Comparison of ENCODE assay signal across 20 mouse cellular contexts in the genomic region with DNA sequence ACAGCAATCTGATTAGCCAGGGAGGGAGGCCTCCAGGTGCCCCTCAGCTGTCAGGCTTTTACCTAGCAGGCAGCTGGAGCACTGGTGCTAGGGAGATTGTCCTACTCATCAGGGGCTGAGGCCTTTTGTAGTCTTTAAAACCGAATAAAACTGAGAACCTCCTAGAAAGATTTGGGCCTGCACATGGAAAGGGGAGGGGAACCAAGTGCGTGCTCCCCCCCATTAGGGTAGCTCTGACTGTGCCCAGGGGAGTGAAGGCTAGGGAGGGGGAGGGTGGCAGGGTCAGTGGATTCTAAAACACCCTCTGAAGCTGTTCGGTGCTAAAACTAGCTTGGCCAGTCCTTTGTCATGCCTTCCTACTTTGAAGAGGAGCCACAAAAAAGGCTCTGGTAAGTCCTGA. TPM values are rescaled to one million over a fixed set of nuclear protein-coding genes. Genes with fewer than 3 reads are reported as not detected.
DNase-seq lines count a peak whose midpoint lies in the region; ATAC-seq and TF ChIP-seq lines count a peak whose summit lies in the region.
"Had no signal": no experiment of that assay in that cellular context is flagged by ENCODE, and none has a peak within 500 bp of the region (broad histone marks: within the 10 kb centered on the region; RNA-seq: fewer than 3 reads in every experiment).

No protein-coding gene starts in this region.

- H3K27me3 ChIP-seq in forebrain, embryonic 10.5 days (ENCODE audit: poor library complexity, severe bottlenecking): peaks cover 5% of the 10 kb centered on the region; the same call in 1 of the 2 replicates
- no peaks in the 10 kb centered on the region for H3K27me3 ChIP-seq in forebrain, embryonic 16.5 days (replicated peaks; ENCODE audit: control insufficient read depth, insufficient read depth, low read length)
- peaks cover 7% of the 10 kb centered on the region; the same call in 1 of the 2 replicates for H3K27me3 ChIP-seq in hindbrain, embryonic 10.5 days (ENCODE audit: insufficient read depth, poor library complexity, severe bottlenecking)
- H3K27me3 ChIP-seq in hindbrain, postnatal 0 days (ENCODE audit: insufficient read depth, low read length): no peaks in the 10 kb centered on the region
- no peaks in the 10 kb centered on the region for H3K27me3 ChIP-seq in hindbrain, embryonic 12.5 days
- no peaks in the 10 kb centered on the region for H3K27me3 ChIP-seq in midbrain, embryonic 15.5 days (replicated peaks)
- H3K27me3 ChIP-seq: intestine, embryonic 15.5 days; limb, embryonic 15.5 days had no signal

- TF ChIP-seq CTCF in hindbrain, postnatal 0 days (IDR thresholded peaks at IDR 0.05; ENCODE audit: low read depth): no peak

- H3K4me2 ChIP-seq in forebrain, embryonic 16.5 days (ENCODE audit: low read length): no peak overlapping the region
- no peak overlapping the region for H3K4me2 ChIP-seq in hindbrain, postnatal 0 days (ENCODE audit: low read depth, low read length)
- H3K4me2 ChIP-seq in hindbrain, embryonic 12.5 days (replicated peaks): no peak overlapping the region
- no peak overlapping the region for H3K4me2 ChIP-seq in midbrain, embryonic 15.5 days
- H3K4me2 ChIP-seq: embryonic facial prominence, embryonic 13.5 days; intestine, embryonic 15.5 days; limb, embryonic 15.5 days had no signal

- no peaks in the 10 kb centered on the region for H3K9me3 ChIP-seq in forebrain, embryonic 10.5 days
- no peaks in the 10 kb centered on the region for H3K9me3 ChIP-seq in forebrain, embryonic 16.5 days (ENCODE audit: control insufficient read depth, low read length)
- no peaks in the 10 kb centered on the region for H3K9me3 ChIP-seq in hindbrain, embryonic 10.5 days
- no peaks in the 10 kb centered on the region for H3K9me3 ChIP-seq in hindbrain, postnatal 0 days (ENCODE audit: low read length)
- H3K9me3 ChIP-seq in hindbrain, embryonic 12.5 days (replicated peaks): no peaks in the 10 kb centered on the region
- no peaks in the 10 kb centered on the region for H3K9me3 ChIP-seq in midbrain, embryonic 15.5 days
- H3K9me3 ChIP-seq: embryonic facial prominence, embryonic 13.5 days; G1E; intestine, embryonic 15.5 days; limb, embryonic 15.5 days; megakaryocyte, embryonic 14.5 days had no signal

- H3K4me1 ChIP-seq in forebrain, embryonic 10.5 days: peaks cover 48% of the 10 kb centered on the region
- no peaks in the 10 kb centered on the region; the same call in 1 of the 2 replicates for H3K4me1 ChIP-seq in forebrain, embryonic 16.5 days (replicated peaks; ENCODE audit: control insufficient read depth, insufficient read depth, low read length)
- peaks cover 49% of the 10 kb centered on the region for H3K4me1 ChIP-seq in hindbrain, embryonic 10.5 days (replicated peaks)
- peaks cover 17% of the 10 kb centered on the region for H3K4me1 ChIP-seq in hindbrain, postnatal 0 days (ENCODE audit: insufficient read depth, low read length)
- peaks cover 28% of the 10 kb centered on the region for H3K4me1 ChIP-seq in hindbrain, embryonic 12.5 days
- H3K4me1 ChIP-seq in midbrain, embryonic 15.5 days: peaks cover 26% of the 10 kb centered on the region

- ATAC-seq in forebrain, embryonic 16.5 days: no peak
- ATAC-seq in hindbrain, postnatal 0 days: no peak
- no peak for ATAC-seq in hindbrain, embryonic 12.5 days (ENCODE audit: low FRiP score)
- no peak for ATAC-seq in midbrain, embryonic 15.5 days (replicated peaks)

- H3K9ac ChIP-seq in forebrain, embryonic 16.5 days (replicated peaks; ENCODE audit: low read depth, low read length): no peak overlapping the region
- H3K9ac ChIP-seq in hindbrain, postnatal 0 days (replicated peaks; ENCODE audit: low read length): no peak overlapping the region
- H3K9ac ChIP-seq in hindbrain, embryonic 12.5 days: no peak overlapping the region
- H3K9ac ChIP-seq in midbrain, embryonic 15.5 days: no peak overlapping the region
- H3K9ac ChIP-seq: embryonic facial prominence, embryonic 13.5 days; intestine, embryonic 15.5 days; limb, embryonic 15.5 days; lung, embryonic 14.5 days had no signal

- no peaks in the 10 kb centered on the region for H3K36me3 ChIP-seq in forebrain, embryonic 10.5 days (replicated peaks)
- no peaks in the 10 kb centered on the region for H3K36me3 ChIP-seq in forebrain, embryonic 16.5 days (ENCODE audit: control insufficient read depth, insufficient read depth)
- no peaks in the 10 kb centered on the region for H3K36me3 ChIP-seq in hindbrain, embryonic 10.5 days
- no peaks in the 10 kb centered on the region for H3K36me3 ChIP-seq in hindbrain, postnatal 0 days (ENCODE audit: insufficient read depth, low read length)
- no peaks in the 10 kb centered on the region for H3K36me3 ChIP-seq in hindbrain, embryonic 12.5 days
- H3K36me3 ChIP-seq in midbrain, embryonic 15.5 days (replicated peaks): no peaks in the 10 kb centered on the region
- H3K36me3 ChIP-seq: embryonic facial prominence, embryonic 13.5 days; G1E; intestine, embryonic 15.5 days; limb, embryonic 15.5 days had no signal

- no peak overlapping the region for H3K4me3 ChIP-seq in forebrain, embryonic 10.5 days
- H3K4me3 ChIP-seq in forebrain, embryonic 16.5 days (replicated peaks; ENCODE audit: low read length): no peak overlapping the region
- H3K4me3 ChIP-seq in hindbrain, embryonic 10.5 days: no peak overlapping the region
- no peak overlapping the region for H3K4me3 ChIP-seq in hindbrain, postnatal 0 days (ENCODE audit: low read length)
- no peak overlapping the region for H3K4me3 ChIP-seq in hindbrain, embryonic 12.5 days
- no peak overlapping the region for H3K4me3 ChIP-seq in midbrain, embryonic 15.5 days
- H3K4me3 ChIP-seq: embryonic facial prominence, embryonic 13.5 days; intestine, embryonic 15.5 days; limb, embryonic 15.5 days; megakaryocyte, embryonic 14.5 days had no signal

- WGBS in forebrain, embryonic 10.5 days: 35% methylated on average over 3 of the region's 3 CpGs
- WGBS in forebrain, embryonic 16.5 days: 25% methylated on average over 3 of the region's 3 CpGs
- WGBS in hindbrain, embryonic 10.5 days: 21% methylated on average over 3 of the region's 3 CpGs
- WGBS in hindbrain, postnatal 0 days: 26% methylated on average over 3 of the region's 3 CpGs
- WGBS in hindbrain, embryonic 12.5 days: 36% methylated on average over 3 of the region's 3 CpGs
- 25% methylated on average over 3 of the region's 3 CpGs for WGBS in midbrain, embryonic 15.5 days

- peak overlapping the region; percentile 62 for H3K27ac ChIP-seq in forebrain, embryonic 10.5 days
- no peak overlapping the region for H3K27ac ChIP-seq in forebrain, embryonic 16.5 days (ENCODE audit: low read length)
- H3K27ac ChIP-seq in hindbrain, embryonic 10.5 days: peak overlapping the region; percentile 76
- H3K27ac ChIP-seq in hindbrain, postnatal 0 days: no peak overlapping the region
- H3K27ac ChIP-seq in hindbrain, embryonic 12.5 days: peak overlapping the region; percentile 62
- H3K27ac ChIP-seq in midbrain, embryonic 15.5 days: peak overlapping the region; percentile 51
- H3K27ac ChIP-seq: embryonic facial prominence, embryonic 13.5 days; intestine, embryonic 15.5 days; limb, embryonic 15.5 days had no signal

- no peak for DNase-seq in forebrain, embryonic 10.5 days (ENCODE audit: extremely low spot score, low spot score)
- DNase-seq in hindbrain, embryonic 10.5 days (ENCODE audit: low spot score): no peak
- DNase-seq in hindbrain, postnatal 0 days (ENCODE audit: low spot score): no peak
- no peak for DNase-seq in adrenal gland, postnatal 25 days
- DNase-seq: kidney, postnatal 25 days; right cerebral cortex, postnatal 14 days; thymus, postnatal 14 days had no signal

RNA-seq across cellular contexts. Expression of gene Cd5, which starts 18.3 kb away (rescaled TPM):
- not detected in 2 replicates for polyA plus RNA-seq in forebrain, embryonic 10.5 days (2016; fragmentation: Nextera tagmentation; extraction: Ambion mirVana)
- polyA plus RNA-seq in forebrain, embryonic 16.5 days (2015; fragmentation: Nextera tagmentation; extraction: Ambion mirVana): 0.06 and 0.10 TPM in 2 replicates
- polyA plus RNA-seq in hindbrain, embryonic 10.5 days (2016; fragmentation: Nextera tagmentation; extraction: Ambion mirVana): 0.14 and 0.18 TPM in 2 replicates
- total RNA-seq in hindbrain, postnatal 0 days (2014; rRNA removed): 0.68 TPM in 1 of 2 replicates, not detected in the other
- 0.26 and 0.32 TPM in 2 replicates for polyA plus RNA-seq in hindbrain, postnatal 0 days (2015; fragmentation: Nextera tagmentation; extraction: Ambion mirVana)
- polyA plus RNA-seq in hindbrain, embryonic 12.5 days (2016; fragmentation: Nextera tagmentation; extraction: Ambion mirVana): 0.17 and 0.31 TPM in 2 replicates
- polyA plus RNA-seq in midbrain, embryonic 15.5 days (2015; fragmentation: Nextera tagmentation; extraction: Ambion mirVana): 0.52 and 0.86 TPM in 2 replicates
- 0.12 TPM in 1 of 2 replicates, not detected in the other for total RNA-seq in adrenal gland, postnatal 25 days (2021)
- total RNA-seq: granulocyte monocyte progenitor cell, adult 5-6 weeks had no signal
- polyA plus RNA-seq: G1E had no signal

RNA-seq across cellular contexts. Expression of gene Vps37c, which starts 32.0 kb away (rescaled TPM):
- 33.5 and 36.1 TPM in 2 replicates for polyA plus RNA-seq in forebrain, embryonic 10.5 days (2016; fragmentation: Nextera tagmentation; extraction: Ambion mirVana)
- 38.3 and 40.5 TPM in 2 replicates for polyA plus RNA-seq in forebrain, embryonic 16.5 days (2015; fragmentation: Nextera tagmentation; extraction: Ambion mirVana)
- polyA plus RNA-seq in hindbrain, embryonic 10.5 days (2016; fragmentation: Nextera tagmentation; extraction: Ambion mirVana): 36.7 and 40.7 TPM in 2 replicates
- 29.8 and 30.7 TPM in 2 replicates for total RNA-seq in hindbrain, postnatal 0 days (2014; rRNA removed)
- 25.8 and 27.2 TPM in 2 replicates for polyA plus RNA-seq in hindbrain, postnatal 0 days (2015; fragmentation: Nextera tagmentation; extraction: Ambion mirVana)
- 36.6 and 37.5 TPM in 2 replicates for polyA plus RNA-seq in hindbrain, embryonic 12.5 days (2016; fragmentation: Nextera tagmentation; extraction: Ambion mirVana)
- polyA plus RNA-seq in midbrain, embryonic 15.5 days (2015; fragmentation: Nextera tagmentation; extraction: Ambion mirVana): 31.8 TPM in 2 replicates
- total RNA-seq in adrenal gland, postnatal 25 days (2021): 32.4 and 33.6 TPM in 2 replicates

RNA-seq across cellular contexts. Expression of gene Pga5, which starts 42.7 kb away (rescaled TPM):
- polyA plus RNA-seq in forebrain, embryonic 10.5 days (2016; fragmentation: Nextera tagmentation; extraction: Ambion mirVana): not detected in 2 replicates
- polyA plus RNA-seq in forebrain, embryonic 16.5 days (2015; fragmentation: Nextera tagmentation; extraction: Ambion mirVana): not detected in 2 replicates
- not detected in 2 replicates for polyA plus RNA-seq in hindbrain, embryonic 10.5 days (2016; fragmentation: Nextera tagmentation; extraction: Ambion mirVana)
- total RNA-seq in hindbrain, postnatal 0 days (2014; rRNA removed): not detected in 2 replicates
- polyA plus RNA-seq in hindbrain, postnatal 0 days (2015; fragmentation: Nextera tagmentation; extraction: Ambion mirVana): not detected in 2 replicates
- polyA plus RNA-seq in hindbrain, embryonic 12.5 days (2016; fragmentation: Nextera tagmentation; extraction: Ambion mirVana): not detected in 2 replicates
- not detected in 2 replicates for polyA plus RNA-seq in midbrain, embryonic 15.5 days (2015; fragmentation: Nextera tagmentation; extraction: Ambion mirVana)
- total RNA-seq in adrenal gland, postnatal 25 days (2021): not detected in 2 replicates
- total RNA-seq: granulocyte monocyte progenitor cell, adult 5-6 weeks; layer of hippocampus, postnatal 14 days; neutrophil, adult 5-6 weeks had no signal
- polyA plus RNA-seq: C2C12; embryonic facial prominence, embryonic 13.5 days; limb, embryonic 15.5 days; lung, embryonic 14.5 days had no signal

Comparison
In these comparisons a context has a peak if more than half of its experiments do, and no peak if none do; other contexts are left out.
1. H3K27ac ChIP-seq: peak in forebrain, embryonic 10.5 days (single experiment), hindbrain, embryonic 10.5 days (single experiment), hindbrain, embryonic 12.5 days (single experiment) and midbrain, embryonic 15.5 days (single experiment); none in forebrain, embryonic 16.5 days (single experiment) and hindbrain, postnatal 0 days (single experiment).